Mouse (Mus musculus) ES-CJ7 (cell line): ENCODE data around the gene Zdhhc9.

ENCODE experiments used
- DNase-seq: peaks from one replicate; pipeline ENCODE4 v3.0.0; 2011; ENCODE audit warnings: low read depth, low spot score

Zdhhc9 gene

GRCm38 (mm10) chrX:48181844-48182243 lies 26.8 kb downstream of the Zdhhc9 start:
- DNase-seq: no peak

- DNase-seq: no peak
Measured at GRCm38 (mm10) chrX:48170368-48170767, 38.3 kb downstream of the Zdhhc9 start.

- DNase-seq: no peak
Measured at GRCm38 (mm10) chrX:48169892-48170291, 38.8 kb downstream of the Zdhhc9 start.

- DNase-seq: no peak
Measured at GRCm38 (mm10) chrX:48158229-48158919, 50.3 kb downstream of the Zdhhc9 start.

- no peak for DNase-seq
Measured at GRCm38 (mm10) chrX:48157396-48157795, 51.3 kb downstream of the Zdhhc9 start.

- no peak for DNase-seq
Measured at GRCm38 (mm10) chrX:48155489-48155888, 53.2 kb downstream of the Zdhhc9 start.

GRCm38 (mm10) chrX:48153949-48154348 lies 54.7 kb downstream of the Zdhhc9 start:
- DNase-seq: no peak

GRCm38 (mm10) chrX:48153414-48153813 lies 55.3 kb downstream of the Zdhhc9 start:
- no peak for DNase-seq

GRCm38 (mm10) chrX:48152106-48152505 lies 56.6 kb downstream of the Zdhhc9 start:
- DNase-seq: no peak

GRCm38 (mm10) chrX:48147741-48148186 lies 60.9 kb downstream of the Zdhhc9 start:
- DNase-seq: no peak

GRCm38 (mm10) chrX:48147226-48147625 lies 61.5 kb downstream of the Zdhhc9 start:
- DNase-seq: no peak

- DNase-seq: no peak
Measured at GRCm38 (mm10) chrX:48146262-48146661, 62.4 kb downstream of the Zdhhc9 start, which contains the start of gene Sash3. Sash3 (plus strand) TSS chrX:48146436.

GRCm38 (mm10) chrX:48143415-48144335 lies 65.0 kb downstream of the Zdhhc9 start:
- no peak for DNase-seq

GRCm38 (mm10) chrX:48141481-48141880 lies 67.2 kb downstream of the Zdhhc9 start:
- no peak for DNase-seq

GRCm38 (mm10) chrX:48140286-48140877 lies 68.3 kb downstream of the Zdhhc9 start:
- DNase-seq: no peak

- DNase-seq: no peak
Measured at GRCm38 (mm10) chrX:48139368-48140285, 69.1 kb downstream of the Zdhhc9 start.

- no peak for DNase-seq
Measured at GRCm38 (mm10) chrX:48138539-48139275, 70.0 kb downstream of the Zdhhc9 start.

GRCm38 (mm10) chrX:48138011-48138410 lies 70.7 kb downstream of the Zdhhc9 start:
- DNase-seq: no peak

- DNase-seq: no peak
Measured at GRCm38 (mm10) chrX:48136935-48137334, 71.7 kb downstream of the Zdhhc9 start.

GRCm38 (mm10) chrX:48129167-48129566 lies 79.5 kb downstream of the Zdhhc9 start:
- DNase-seq: no peak
